Mouse (Mus musculus) CH12F3 (cell line): Measurements from ENCODE around the gene Ginm1.
"Not testable (repeated sequence)": the region's sequence is repeated elsewhere in the genome, so short reads cannot be mapped to it uniquely, and the experiment has no call there.

ENCODE experiments used
- in situ Hi-C: fragments of 300-500 bp; cut with MboI; formaldehyde crosslinking; loops from 2 replicates; pipeline ENCODE4 v1.14.3; 2020; ENCODE audit warnings: low sequenced_read_pairs

Ginm1 gene

GRCm38 (mm10) chr10:7816476-7816875, 23.9 kb upstream of the Ginm1 start:
- in situ Hi-C loops = loop anchor here (10.0 kb wide), 1 partner anchor 418 kb away; no protein-coding TSS in a partner anchor

GRCm38 (mm10) chr10:7809937-7810336, 17.3 kb upstream of the Ginm1 start:
- in situ Hi-C loops = loop anchor here (10.0 kb wide), 1 partner anchor 425 kb away; no protein-coding TSS in a partner anchor

GRCm38 (mm10) chr10:7802519-7803140, 10.0 kb upstream of the Ginm1 start:
- in situ Hi-C loops = no loop called here

- in situ Hi-C loops = no loop called here
Observed at GRCm38 (mm10) chr10:7801258-7801657, 8.6 kb upstream of the Ginm1 start.

- in situ Hi-C loops = no loop called here
Observed at GRCm38 (mm10) chr10:7792254-7792750, 322 bp downstream of the Ginm1 start.

GRCm38 (mm10) chr10:7787319-7787718, 5.3 kb downstream of the Ginm1 start:
- in situ Hi-C loops = no loop called here

GRCm38 (mm10) chr10:7781214-7781613, 11.4 kb downstream of the Ginm1 start:
- in situ Hi-C loops = no loop called here

GRCm38 (mm10) chr10:7780238-7781176, 12.1 kb downstream of the Ginm1 start:
- in situ Hi-C loops = no loop called here

- in situ Hi-C loops = no loop called here
Observed at GRCm38 (mm10) chr10:7779751-7780237, 12.8 kb downstream of the Ginm1 start.

- in situ Hi-C loops = no loop called here
Observed at GRCm38 (mm10) chr10:7778361-7778760, 14.3 kb downstream of the Ginm1 start.

- in situ Hi-C loops = no loop called here
Observed at GRCm38 (mm10) chr10:7775421-7775820, 17.2 kb downstream of the Ginm1 start.

GRCm38 (mm10) chr10:7772769-7773168, 19.9 kb downstream of the Ginm1 start:
- in situ Hi-C loops = no loop called here

GRCm38 (mm10) chr10:7772346-7772745, 20.3 kb downstream of the Ginm1 start:
- in situ Hi-C loops = no loop called here

- in situ Hi-C loops = no loop called here
Observed at GRCm38 (mm10) chr10:7757544-7757943, 35.1 kb downstream of the Ginm1 start.

- in situ Hi-C loops = no loop called here
Observed at GRCm38 (mm10) chr10:7748752-7749151, 43.9 kb downstream of the Ginm1 start.

- in situ Hi-C loops = not testable (repeated sequence)
Observed at GRCm38 (mm10) chr10:7745528-7745927, 47.1 kb downstream of the Ginm1 start.

- in situ Hi-C loops = no loop called here
Observed at GRCm38 (mm10) chr10:7737914-7738313, 54.7 kb downstream of the Ginm1 start.

- in situ Hi-C loops = no loop called here
Observed at GRCm38 (mm10) chr10:7737122-7737521, 55.5 kb downstream of the Ginm1 start.

GRCm38 (mm10) chr10:7731582-7731981, 61.0 kb downstream of the Ginm1 start:
- in situ Hi-C loops = no loop called here

- in situ Hi-C loops = no loop called here
Observed at GRCm38 (mm10) chr10:7727011-7727410, 65.6 kb downstream of the Ginm1 start.

GRCm38 (mm10) chr10:7726501-7726812, 66.2 kb downstream of the Ginm1 start:
- in situ Hi-C loops = no loop called here
